Mouse (Mus musculus) MEL (cell line): ENCODE measurements around the gene Bag3.

Experiments used
- CTCF ChIP-seq, 3 experiments: IDR thresholded peaks in 2 of 3; conservative IDR thresholded peaks in 1 of 3; 2 replicates each; pipeline ENCODE4 v1.5.1; 2011 to 2012; ENCODE audit warnings: low read length in 3 of 3, low read depth in 2 of 3, mild to moderate bottlenecking in 2 of 3, improper control_type of control experiment in 1 of 3, inconsistent platforms in 1 of 3, mixed read lengths in 1 of 3, moderate library complexity in 1 of 3; ENCODE audit not compliant: control insufficient read depth in 1 of 3, insufficient read depth in 1 of 3, poor library complexity in 1 of 3, severe bottlenecking in 1 of 3
- E2F4 ChIP-seq: IDR thresholded peaks from 2 replicates; pipeline ENCODE4 v1.6.1; 2011; ENCODE audit warnings: low read depth, low read length, improper control_type of control experiment, borderline replicate concordance
- EP300 ChIP-seq, 2 experiments: IDR thresholded peaks; 2 replicates each; pipeline ENCODE4 v1.6.1; 2011; ENCODE audit warnings: improper control_type of control experiment in 2 of 2, low read length in 2 of 2, low read depth in 1 of 2, mild to moderate bottlenecking in 1 of 2
- MAZ ChIP-seq: IDR thresholded peaks from 2 replicates; pipeline ENCODE4 v1.6.1; 2012; ENCODE audit warnings: low read depth, mild to moderate bottlenecking, inconsistent platforms, low read length, improper control_type of control experiment
- NELFE ChIP-seq: IDR thresholded peaks from 2 replicates; pipeline ENCODE4 v1.6.1; 2011; ENCODE audit warnings: low read depth, low read length, improper control_type of control experiment
- POLR2A ChIP-seq, 2 experiments: IDR thresholded peaks; 2 replicates each; pipeline ENCODE4 v1.6.1; 2011 to 2012; ENCODE audit warnings: low read length in 2 of 2, mild to moderate bottlenecking in 2 of 2, control low read depth in 1 of 2, improper control_type of control experiment in 1 of 2, low read depth in 1 of 2, moderate library complexity in 1 of 2; ENCODE audit not compliant: control insufficient read depth in 1 of 2, insufficient read depth in 1 of 2, poor library complexity in 1 of 2
- ZNF384 ChIP-seq: IDR thresholded peaks from 2 replicates; pipeline ENCODE4 v1.6.1; 2012; ENCODE audit warnings: low read depth, mild to moderate bottlenecking, inconsistent platforms, low read length, improper control_type of control experiment

DNA sequence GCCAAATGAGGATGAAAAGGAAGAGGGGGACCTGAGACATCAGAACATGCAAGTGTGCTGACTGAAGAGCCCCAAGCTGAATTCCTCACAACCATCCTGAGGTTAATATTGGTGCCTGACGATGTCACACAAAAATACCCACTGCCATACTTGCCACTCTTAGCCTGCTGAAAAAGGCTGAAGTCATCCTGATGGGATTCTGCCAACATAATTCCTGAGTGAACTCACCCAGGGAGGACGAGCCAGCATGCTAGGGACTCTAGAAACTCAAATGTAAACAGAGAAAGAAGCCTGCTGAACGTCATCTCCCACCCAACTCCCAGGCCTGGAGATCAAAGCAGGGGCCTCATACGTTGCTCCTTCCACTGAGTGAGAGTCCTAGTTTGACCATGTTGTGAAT, 25.7 kb downstream of the Bag3 start:
- TF ChIP-seq EP300 (IDR thresholded peaks at IDR 0.05; ENCODE audit: low read depth in 1 of 2, low read length in 2 of 2) (no peak), MAZ (no peak), POLR2A (IDR thresholded peaks at IDR 0.05; ENCODE audit: control insufficient read depth in 1 of 2, insufficient read depth in 1 of 2, low read depth in 1 of 2, low read length in 2 of 2, poor library complexity in 1 of 2) (no peak), ZNF384 (no peak), CTCF (IDR thresholded peaks at IDR 0.05 in 2 of 3, conservative IDR thresholded peaks at IDR 0.05 in 1 of 3; ENCODE audit: control insufficient read depth in 1 of 3, insufficient read depth in 1 of 3, low read depth in 2 of 3, low read length in 3 of 3, poor library complexity in 1 of 3, severe bottlenecking in 1 of 3) (no peak), E2F4 (no peak), NELFE (no peak)
